9 mouse cellular contexts compared by ENCODE assay signal in genomic region chr4:134734629-134735081, GRCm38 (mm10). TPM values are rescaled to one million over a fixed set of nuclear protein-coding genes. Genes with fewer than 3 reads are reported as not detected.
DNase-seq lines count a peak whose midpoint lies in the region; ATAC-seq and TF ChIP-seq lines count a peak whose summit lies in the region.
"Had no signal": no experiment of that assay in that cellular context is flagged by ENCODE, and none has a peak within 500 bp of the region (broad histone marks: within the 10 kb centered on the region; RNA-seq: fewer than 3 reads in every experiment).

No protein-coding gene starts in this region.

- no peak for DNase-seq in kidney, adult 11 months
- peak; percentile 42 to 64 for DNase-seq in adrenal gland, postnatal 36 days
- peak; percentile 61 to 77 for DNase-seq in heart, postnatal 10 days
- peak; percentile 50 for DNase-seq in lung, adult 2 months
- peak; percentile 67 for DNase-seq in thymus, postnatal 0 days (ENCODE audit: low spot score)
- no peak for DNase-seq in ovary, postnatal 10 days (ENCODE audit: low spot score)

- no peak for ATAC-seq in kidney, embryonic 15.5 days (replicated peaks; ENCODE audit: low FRiP score)
- ATAC-seq in midbrain, embryonic 13.5 days: no peak

- H3K4me2 ChIP-seq in kidney, embryonic 15.5 days: no peak overlapping the region
- H3K4me2 ChIP-seq in midbrain, embryonic 13.5 days (replicated peaks): no peak overlapping the region
- H3K4me2 ChIP-seq: neural tube, embryonic 13.5 days had no signal

- no peak overlapping the region for H3K9ac ChIP-seq in kidney, embryonic 15.5 days
- H3K9ac ChIP-seq in midbrain, embryonic 13.5 days (replicated peaks): no peak overlapping the region
- H3K9ac ChIP-seq: neural tube, embryonic 13.5 days had no signal

- H3K9me3 ChIP-seq in kidney, embryonic 15.5 days (replicated peaks): no peaks in the 10 kb centered on the region
- no peaks in the 10 kb centered on the region for H3K9me3 ChIP-seq in midbrain, embryonic 13.5 days
- H3K9me3 ChIP-seq: neural tube, embryonic 13.5 days had no signal

- peaks cover 44% of the 10 kb centered on the region for H3K4me1 ChIP-seq in kidney, embryonic 15.5 days
- peaks cover 6% of the 10 kb centered on the region for H3K4me1 ChIP-seq in lung, adult 2 months (ENCODE audit: control insufficient read depth, insufficient read depth, low read length)
- H3K4me1 ChIP-seq in midbrain, embryonic 13.5 days (replicated peaks): peaks cover 22% of the 10 kb centered on the region

- H3K27me3 ChIP-seq in kidney, embryonic 15.5 days: no peaks in the 10 kb centered on the region
- peaks cover 8% of the 10 kb centered on the region; the same call in 1 of the 2 replicates for H3K27me3 ChIP-seq in midbrain, embryonic 13.5 days
- H3K27me3 ChIP-seq: neural tube, embryonic 13.5 days had no signal

- intact Hi-C loops in heart, postnatal 10 days (cut with DNase I): no loop called here

- H3K27ac ChIP-seq in kidney, embryonic 15.5 days: peak overlapping the region; percentile 23
- no peak overlapping the region for H3K27ac ChIP-seq in midbrain, embryonic 13.5 days
- H3K27ac ChIP-seq: neural tube, embryonic 13.5 days had no signal

- TF ChIP-seq POLR2A in lung, adult 2 months (IDR thresholded peaks at IDR 0.05; ENCODE audit: borderline replicate concordance, extremely low read depth, low read depth, low read length): no peak

- TF ChIP-seq CTCF in lung, adult 2 months (IDR thresholded peaks at IDR 0.05; ENCODE audit: insufficient read depth, low read length): no peak

- WGBS in kidney, embryonic 15.5 days: 55% methylated on average over 9 of the region's 9 CpGs
- 19% methylated on average over 9 of the region's 9 CpGs for WGBS in lung, adult 2 months
- 61% methylated on average over 9 of the region's 9 CpGs for WGBS in midbrain, embryonic 13.5 days

- no peak overlapping the region for H3K4me3 ChIP-seq in kidney, embryonic 15.5 days (replicated peaks)
- no peak overlapping the region for H3K4me3 ChIP-seq in lung, adult 2 months (replicated peaks; ENCODE audit: extremely low read depth, low read depth, low read length)
- no peak overlapping the region for H3K4me3 ChIP-seq in midbrain, embryonic 13.5 days (replicated peaks)
- H3K4me3 ChIP-seq: neural tube, embryonic 13.5 days had no signal

- no peaks in the 10 kb centered on the region for H3K36me3 ChIP-seq in kidney, embryonic 15.5 days
- H3K36me3 ChIP-seq in midbrain, embryonic 13.5 days: no peaks in the 10 kb centered on the region
- H3K36me3 ChIP-seq: neural tube, embryonic 13.5 days had no signal

RNA-seq across cellular contexts. Expression of gene Man1c1, which starts 30.6 kb away (rescaled TPM):
- 4.3 and 5.1 TPM in 2 replicates for polyA plus RNA-seq in kidney, embryonic 15.5 days (2015; fragmentation: Nextera tagmentation; extraction: Ambion mirVana)
- 10 to 100 TPM; 18.5 to 24.7 TPM for total RNA-seq in adrenal gland, postnatal 36 days (2021)
- 10 to 100 TPM; 32.0 to 37.7 TPM for total RNA-seq in heart, postnatal 10 days (2021)
- 14.5 and 15.7 TPM in 2 replicates for polyA plus RNA-seq in lung, adult 2 months (2012; rRNA removed)
- 0.91 and 1.2 TPM in 2 replicates for polyA plus RNA-seq in thymus, postnatal 0 days (2015; fragmentation: Nextera tagmentation; extraction: Ambion mirVana)
- 1.9 and 2.4 TPM in 2 replicates for polyA plus RNA-seq in midbrain, embryonic 13.5 days (2015; fragmentation: Nextera tagmentation; extraction: Ambion mirVana)

RNA-seq across cellular contexts. Expression of gene Ldlrap1, which starts 33.2 kb away (rescaled TPM):
- 19.3 and 23.6 TPM in 2 replicates for polyA plus RNA-seq in kidney, embryonic 15.5 days (2015; fragmentation: Nextera tagmentation; extraction: Ambion mirVana)
- 10 to 100 TPM; 47.5 to 52.9 TPM for total RNA-seq in adrenal gland, postnatal 36 days (2021)
- total RNA-seq in heart, postnatal 10 days (2021): 10 to 100 TPM; 21.8 to 24.3 TPM
- 23.3 and 30.6 TPM in 2 replicates for polyA plus RNA-seq in lung, adult 2 months (2012; rRNA removed)
- 16.1 and 16.6 TPM in 2 replicates for polyA plus RNA-seq in thymus, postnatal 0 days (2015; fragmentation: Nextera tagmentation; extraction: Ambion mirVana)
- polyA plus RNA-seq in midbrain, embryonic 13.5 days (2015; fragmentation: Nextera tagmentation; extraction: Ambion mirVana): 2.4 and 3.4 TPM in 2 replicates

Comparison
In these comparisons a context has a peak if more than half of its experiments do, and no peak if none do; other contexts are left out.
1. DNase-seq: peak in adrenal gland, postnatal 36 days (2 of 2), heart, postnatal 10 days (2 of 2), lung, adult 2 months (single experiment) and thymus, postnatal 0 days (single experiment); none in kidney, adult 11 months (single experiment) and ovary, postnatal 10 days (single experiment).